Mouse (Mus musculus): ENCODE measurements at regions not wholly inside any gene's neighbourhood (a gene's known extent, or its start where the extent isn't known, plus 50 kb on each side); places are given as distances from the start of the nearest gene placed in this dataset.

DNA sequence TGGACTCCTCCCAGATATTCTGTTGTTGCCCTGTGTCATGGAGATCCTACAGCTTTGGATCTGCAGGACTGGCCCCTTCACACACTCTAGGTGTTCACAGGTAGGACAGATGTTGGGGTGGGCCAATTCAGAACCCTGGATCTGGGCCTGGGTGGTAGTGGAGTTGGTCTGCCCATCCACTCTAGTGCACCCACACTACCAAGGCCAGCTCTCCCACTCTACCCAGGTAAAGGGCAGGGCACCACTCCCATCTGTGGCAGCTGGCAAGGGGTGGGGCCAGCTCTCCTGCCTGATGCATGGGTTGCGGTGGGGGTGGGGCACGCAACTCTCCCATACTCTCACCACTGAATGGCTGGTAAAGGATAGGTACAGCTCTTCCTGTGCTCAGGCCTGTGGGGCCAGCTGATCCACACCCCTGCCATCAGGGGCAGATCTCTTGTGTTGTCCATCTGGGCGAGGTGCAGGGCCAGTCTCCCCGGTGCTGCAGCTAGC is 76.5 kb downstream of the Gja1 start:
- no peak for DNase-seq (ENCODE audit: low spot score in 2 of 2)

DNA sequence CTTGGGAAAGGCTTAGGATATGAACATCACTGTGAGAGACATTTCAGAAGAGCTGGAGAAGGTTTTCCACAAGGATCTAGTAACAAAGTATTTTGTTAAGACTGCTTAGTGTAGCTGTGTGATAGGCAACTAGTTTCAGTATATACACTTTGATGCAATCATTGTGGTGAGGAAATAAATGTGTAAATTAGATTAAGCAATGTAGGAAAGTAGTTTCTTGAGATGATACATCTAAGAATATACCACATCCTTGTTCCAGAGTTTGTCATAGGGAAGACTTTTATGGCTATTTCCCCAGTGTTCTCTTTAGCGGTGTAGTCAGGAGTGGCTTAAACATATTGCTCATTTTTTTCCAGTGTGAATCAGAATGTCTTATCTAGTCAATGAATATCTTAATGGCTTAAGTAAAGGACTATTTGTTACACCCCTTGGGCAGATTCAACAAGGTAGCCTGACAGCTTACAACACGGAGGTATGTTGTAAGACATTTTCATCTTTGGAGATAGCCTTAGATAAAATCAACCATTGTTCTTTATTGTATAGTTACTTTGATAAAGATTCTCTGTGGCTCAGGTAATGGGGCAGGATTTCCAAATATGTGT is 78.8 kb downstream of the Gja1 start:
- no peak for DNase-seq (ENCODE audit: low spot score in 2 of 2)

DNA sequence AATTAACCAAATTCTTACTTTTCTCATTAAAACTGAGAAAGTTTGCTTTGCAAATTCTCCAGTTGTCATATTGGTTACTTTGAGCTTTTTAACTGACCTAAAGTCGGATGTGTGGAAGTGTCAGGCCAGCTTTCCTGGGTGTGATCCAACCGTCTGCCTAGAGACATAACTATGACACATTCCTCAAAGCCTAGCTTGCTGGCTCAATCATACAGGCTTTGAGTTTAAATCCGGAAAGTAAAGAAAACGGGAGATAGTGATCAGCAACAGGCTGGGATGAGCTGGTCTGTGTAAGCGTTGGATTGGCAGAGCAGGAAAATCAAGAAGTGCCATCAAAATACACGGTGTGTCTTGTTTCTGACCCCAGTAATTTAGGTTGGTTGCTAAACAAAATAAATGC is 91.4 kb downstream of the Gja1 start:
- DNase-seq (ENCODE audit: low spot score in 2 of 2), result no peak

- DNase-seq (ENCODE audit: low spot score in 2 of 2), result no peak
Observed at GRCm38 (mm10) chr10:56468993-56469712, 92.0 kb downstream of the Gja1 start.

GRCm38 (mm10) chr10:56469895-56470294 is 92.8 kb downstream of the Gja1 start:
- no peak for DNase-seq (ENCODE audit: low spot score in 2 of 2)

DNA sequence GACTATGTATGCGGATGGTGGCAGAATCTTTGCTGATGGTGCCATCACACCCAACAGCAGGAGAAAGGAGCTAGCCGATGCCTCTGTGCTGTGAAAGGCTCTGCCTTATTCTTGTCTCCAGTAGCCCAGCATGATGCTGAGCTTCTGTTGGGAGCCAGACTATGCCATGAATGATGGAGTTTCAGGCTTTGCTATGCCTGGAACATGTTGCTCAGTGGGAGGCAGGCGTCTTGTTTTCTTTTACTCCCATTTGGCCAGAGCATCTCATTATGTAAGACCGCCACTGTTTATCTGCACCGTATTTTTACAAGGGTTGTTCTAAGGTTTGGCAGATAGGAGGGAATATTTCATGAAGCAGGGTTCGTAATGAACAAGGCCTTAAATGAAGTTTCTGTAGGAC is 97.8 kb downstream of the Gja1 start:
- no peak for DNase-seq (ENCODE audit: low spot score in 2 of 2)

DNA sequence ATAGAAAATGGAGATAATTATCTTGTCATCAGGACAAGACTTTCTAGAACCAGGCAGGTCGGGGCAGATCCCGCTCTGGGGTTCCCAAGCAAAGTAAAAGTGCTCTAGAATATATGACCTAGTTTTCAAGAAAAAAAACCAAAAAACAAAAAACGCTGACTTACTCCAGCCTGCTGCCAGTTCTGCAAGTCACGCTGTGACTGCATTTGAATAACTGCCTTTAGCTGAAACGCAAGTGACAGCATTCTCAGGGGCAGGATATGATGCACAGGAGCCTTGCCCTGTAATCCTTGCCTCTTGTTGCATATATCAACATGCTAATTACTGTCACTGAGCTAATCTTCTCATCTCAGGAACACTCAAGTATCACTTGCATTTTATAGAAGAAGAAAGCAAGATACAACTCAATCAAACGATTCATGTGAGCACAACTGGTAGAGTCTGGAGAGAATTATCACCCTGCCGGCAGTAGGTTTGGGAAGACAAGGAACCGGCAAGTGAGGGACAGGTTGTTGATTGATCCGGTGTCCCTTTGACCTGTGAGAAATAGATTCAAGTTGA is 105.1 kb downstream of the Gja1 start:
- DNase-seq (ENCODE audit: low spot score in 2 of 2), result no peak

DNA sequence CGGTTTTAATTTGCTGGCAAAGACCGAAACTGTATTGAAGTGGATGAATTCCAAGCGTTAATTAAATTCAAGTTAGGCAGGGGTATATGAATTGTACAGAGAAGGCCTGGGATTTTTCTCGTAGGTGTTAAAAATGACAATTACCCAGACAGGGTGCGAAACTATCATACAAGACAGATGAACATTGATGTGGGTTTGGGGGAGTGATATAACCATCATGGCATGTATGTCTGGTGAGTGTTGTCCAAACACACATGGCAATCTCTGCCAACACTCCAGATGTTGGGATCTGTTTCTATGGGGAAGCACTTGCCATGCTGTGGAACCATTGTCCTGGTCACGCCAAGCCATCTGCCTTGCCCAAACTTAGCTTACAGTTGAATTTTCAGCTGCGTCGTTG is 107.8 kb downstream of the Gja1 start:
- no peak for DNase-seq (ENCODE audit: low spot score in 2 of 2)

GRCm38 (mm10) chr10:56485746-56486145 is 108.6 kb downstream of the Gja1 start:
- no peak for DNase-seq (ENCODE audit: low spot score in 2 of 2)

DNA sequence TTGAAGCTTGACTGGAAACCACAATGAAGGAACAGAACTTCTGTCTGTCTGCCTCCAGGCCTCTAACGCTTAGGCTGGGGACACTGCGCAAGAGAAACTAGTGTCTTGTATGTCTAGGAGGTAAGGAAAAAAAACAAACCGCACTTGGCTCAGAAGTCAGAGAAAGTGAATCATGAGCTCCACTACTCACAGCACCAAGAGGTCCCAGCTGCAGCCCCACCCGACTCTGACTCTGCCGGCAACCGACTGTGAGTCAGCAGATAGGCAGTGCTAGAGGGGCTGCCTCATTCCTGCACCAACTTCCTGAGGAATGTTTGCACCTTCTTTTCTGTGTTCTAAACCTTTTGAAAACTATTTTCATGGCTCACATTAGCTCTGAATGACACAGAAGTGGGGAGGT is 109.5 kb downstream of the Gja1 start:
- no peak for DNase-seq (ENCODE audit: low spot score in 2 of 2)

DNA sequence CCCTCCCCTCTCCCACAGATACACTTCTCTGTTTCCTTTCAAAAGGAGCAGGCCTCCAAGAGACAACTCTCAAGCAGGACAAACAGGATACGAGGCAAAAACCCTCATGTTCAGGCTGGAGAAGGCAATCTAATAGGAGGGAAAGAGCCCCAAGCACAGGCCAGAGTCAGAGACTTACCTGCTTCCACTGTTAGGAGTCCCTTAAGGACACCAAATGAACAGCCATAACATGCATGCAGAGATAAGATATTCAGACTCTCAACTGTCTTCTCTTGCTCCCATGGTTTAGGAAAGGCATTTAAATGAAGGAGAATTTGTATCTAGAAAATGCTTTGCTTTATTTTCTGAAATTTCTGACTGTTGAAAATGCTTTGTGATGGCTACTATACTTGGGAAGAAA is 116.3 kb downstream of the Gja1 start:
- DNase-seq (ENCODE audit: low spot score in 2 of 2), result no peak

GRCm38 (mm10) chr10:56495352-56495751 is 118.2 kb downstream of the Gja1 start:
- DNase-seq (ENCODE audit: low spot score in 2 of 2), result no peak

- no peak for DNase-seq (ENCODE audit: low spot score in 2 of 2)
Observed at GRCm38 (mm10) chr10:56519041-56519440, 141.9 kb downstream of the Gja1 start.

DNA sequence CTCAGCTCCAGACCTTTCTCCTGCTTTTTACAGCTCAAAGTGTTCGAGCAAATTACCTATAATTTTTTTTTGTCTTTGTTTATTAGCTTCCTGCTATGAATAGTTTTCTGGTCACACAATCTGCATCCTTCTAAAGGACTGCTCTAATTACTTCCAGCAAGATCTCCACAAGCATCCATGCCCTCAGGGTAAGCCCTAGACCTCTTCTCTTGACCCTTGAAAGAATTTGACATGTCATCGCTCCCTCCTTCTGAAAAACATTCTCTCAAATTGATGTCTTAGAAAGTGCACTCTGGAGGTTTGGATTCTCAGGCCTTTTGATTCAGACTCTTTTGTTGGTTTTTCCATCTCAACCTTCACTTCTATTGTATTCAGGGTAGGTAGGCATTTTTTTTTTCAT is 148.7 kb downstream of the Gja1 start:
- DNase-seq (ENCODE audit: low spot score in 2 of 2), result no peak

DNA sequence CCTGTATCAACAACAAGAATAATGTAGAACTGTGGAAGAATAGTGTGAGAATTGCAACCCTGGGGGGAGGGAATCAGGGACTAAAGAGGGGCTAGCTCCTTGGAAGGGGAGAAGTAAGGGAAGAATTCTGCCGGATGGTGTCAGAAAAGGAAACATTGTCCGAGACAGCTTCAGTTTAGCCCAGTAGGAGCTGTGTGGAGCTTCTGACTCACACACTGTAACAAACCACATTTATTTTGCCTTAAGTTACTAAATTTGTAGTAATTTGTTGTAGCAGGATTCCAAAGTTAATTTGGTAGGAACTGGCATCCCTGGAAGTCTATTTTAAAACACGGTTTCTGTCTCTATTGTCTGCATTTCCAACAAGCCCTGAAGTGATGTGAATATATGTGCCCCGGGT is 160.0 kb downstream of the Gja1 start:
- no peak for DNase-seq (ENCODE audit: low spot score in 2 of 2)

GRCm38 (mm10) chr10:56539827-56540511 is 162.8 kb downstream of the Gja1 start:
- DNase-seq (ENCODE audit: low spot score in 2 of 2), result no peak

- DNase-seq (ENCODE audit: low spot score in 2 of 2), result no peak
Observed at GRCm38 (mm10) chr10:56542106-56542505, 165.0 kb downstream of the Gja1 start.

- DNase-seq (ENCODE audit: low spot score in 2 of 2), result no peak
Observed at GRCm38 (mm10) chr10:56545989-56546388, 168.9 kb downstream of the Gja1 start.

- no peak for DNase-seq (ENCODE audit: low spot score in 2 of 2)
Observed at GRCm38 (mm10) chr10:56546824-56547223, 169.7 kb downstream of the Gja1 start.

DNA sequence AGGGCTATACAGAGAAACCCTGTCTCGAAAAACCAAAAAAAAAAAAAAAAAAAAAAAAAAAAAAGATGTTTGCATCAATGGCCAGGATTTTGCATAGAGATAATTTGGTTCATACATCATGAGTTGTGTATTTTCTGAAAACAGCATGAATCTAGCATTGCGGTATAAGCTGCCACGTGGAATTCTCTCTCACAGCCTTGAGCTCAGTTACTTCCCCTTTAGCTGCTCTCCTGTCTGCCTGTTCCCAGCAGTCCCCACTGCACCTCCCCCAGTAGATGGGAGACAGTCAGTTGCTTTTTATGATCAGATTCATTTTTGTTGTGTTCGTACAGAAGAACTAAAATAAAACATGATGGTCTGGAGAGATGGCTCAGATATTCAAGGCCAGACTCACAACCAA is 170.7 kb downstream of the Gja1 start:
- no peak for DNase-seq (ENCODE audit: low spot score in 2 of 2)

DNA sequence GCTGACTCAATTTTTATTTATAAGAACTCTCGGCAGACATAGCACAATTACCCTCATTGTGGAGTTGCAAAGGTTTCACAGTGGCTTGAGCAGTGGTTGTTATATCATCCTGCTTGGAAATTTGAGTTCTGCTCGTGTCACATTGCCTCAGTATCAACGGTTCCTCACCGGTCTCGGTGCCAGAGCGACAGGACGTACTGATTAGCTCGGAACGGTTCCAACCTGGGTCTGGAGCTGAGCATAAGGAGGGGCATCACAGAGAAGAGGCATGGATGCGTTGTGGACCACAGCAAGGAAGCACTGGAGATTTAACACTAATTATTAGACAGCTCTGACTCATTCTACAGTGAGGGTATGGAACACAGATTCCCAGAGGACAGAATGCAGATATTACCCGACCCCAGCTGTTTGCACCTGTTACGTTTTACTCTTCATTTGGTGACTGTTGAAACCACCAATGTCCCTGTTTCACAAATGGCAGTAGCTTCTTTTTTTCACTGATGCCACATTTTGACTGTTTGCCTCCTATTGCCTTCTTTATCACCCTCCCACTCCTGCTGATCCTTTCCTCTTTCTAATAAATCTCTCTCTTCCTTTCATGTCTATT is 189.8 kb downstream of the Gja1 start:
- no peak for DNase-seq (ENCODE audit: low spot score in 2 of 2)

DNA sequence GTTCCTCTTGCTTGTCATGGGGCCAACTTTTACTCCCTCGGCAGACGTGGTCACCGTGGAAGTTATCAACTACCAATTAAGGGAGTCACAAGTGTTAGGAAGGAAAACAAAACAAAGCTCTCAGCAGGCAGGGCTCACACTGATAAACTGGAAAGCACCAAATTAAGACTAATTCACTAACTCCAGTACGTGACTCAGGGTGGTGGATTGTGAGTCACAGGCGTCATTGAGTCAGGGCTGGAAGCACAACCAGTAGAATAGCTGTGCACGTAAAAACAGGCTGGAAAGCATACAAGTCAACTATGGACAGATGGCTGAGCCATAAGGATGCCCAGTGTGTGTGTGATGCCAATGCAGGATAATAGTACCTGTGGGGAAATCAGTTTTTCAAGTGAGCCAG is 204.9 kb downstream of the Gja1 start:
- no peak for DNase-seq (ENCODE audit: low spot score in 2 of 2)

Measured in spleen, postnatal 10 days (tissue).